Mouse (Mus musculus) heart, adult 18-20 months (tissue): ENCODE results near the gene 4933400A11Rik. TPM values are rescaled to one million over a fixed set of nuclear protein-coding genes. Genes with fewer than 3 reads are reported as not detected.

ENCODE experiments used
- DNase-seq, 2 experiments: peaks; one replicate each; pipeline ENCODE4 v3.0.0; 2021 to 2022; ENCODE audit warnings: mixed read lengths in 1 of 2
- long read RNA-seq, 2 experiments: library from polyadenylated mRNA; stranded (forward); transcript quantifications; one replicate each; pipeline ENCODE4 v2.0.0; 2021
- total RNA-seq, 2 experiments: library from RNA; stranded (reverse); gene quantifications; 2 replicates each; pipeline ENCODE4 v1.2.3; 2021

The 4933400A11Rik gene
- not detected for total RNA-seq
- long read RNA-seq, experiment 1 = 0 reads
- long read RNA-seq, experiment 2 = 0 reads

DNA sequence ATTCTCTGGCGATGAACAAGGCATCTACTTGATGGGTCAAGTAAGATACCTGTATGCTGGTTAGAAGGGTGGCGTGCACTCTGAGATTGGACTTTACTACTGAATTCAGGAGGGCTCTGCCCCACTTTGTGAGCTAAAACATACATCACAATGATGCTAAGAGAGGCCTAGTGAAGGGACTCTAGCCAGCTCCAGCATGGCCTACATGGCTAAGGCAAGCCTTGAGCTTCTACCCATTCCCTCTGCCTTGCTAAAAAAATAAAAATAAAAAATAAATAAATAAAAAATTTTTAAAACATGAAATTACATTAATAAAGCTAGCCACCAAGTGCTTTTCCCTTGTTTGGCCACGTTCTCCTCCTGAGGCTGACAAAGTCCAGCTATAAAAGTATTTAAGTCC is at the start of gene 4933400A11Rik:
Gene 4933400A11Rik, minus strand, starts transcription at position 101 of the 400 bp plus-strand sequence.
- no peak for DNase-seq

GRCm38 (mm10) chrX:169828136-169828535 is 48.7 kb upstream of the 4933400A11Rik start:
- no peak for DNase-seq

GRCm38 (mm10) chrX:169827720-169828119 is 48.3 kb upstream of the 4933400A11Rik start:
- no peak for DNase-seq

DNA sequence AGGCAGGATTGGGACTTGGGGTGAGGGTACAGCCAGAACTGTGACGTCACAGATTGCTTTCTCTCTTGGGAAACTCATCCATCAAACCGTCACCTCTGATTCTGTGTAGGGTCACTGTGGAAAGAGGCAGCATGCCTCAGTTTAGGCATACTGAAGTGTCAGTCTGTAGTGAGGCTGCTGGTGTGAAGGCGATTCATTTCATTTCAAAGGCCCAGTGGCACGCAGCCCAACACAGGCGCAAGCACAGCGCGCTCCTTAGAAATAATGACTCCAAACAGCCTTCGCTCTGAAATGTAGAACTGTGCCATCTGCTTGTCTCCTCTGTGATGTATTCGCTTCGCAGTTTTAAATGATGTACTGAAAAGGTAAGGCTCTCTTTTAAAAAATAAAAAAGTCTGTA is 47.5 kb upstream of the 4933400A11Rik start:
- DNase-seq = no peak

DNA sequence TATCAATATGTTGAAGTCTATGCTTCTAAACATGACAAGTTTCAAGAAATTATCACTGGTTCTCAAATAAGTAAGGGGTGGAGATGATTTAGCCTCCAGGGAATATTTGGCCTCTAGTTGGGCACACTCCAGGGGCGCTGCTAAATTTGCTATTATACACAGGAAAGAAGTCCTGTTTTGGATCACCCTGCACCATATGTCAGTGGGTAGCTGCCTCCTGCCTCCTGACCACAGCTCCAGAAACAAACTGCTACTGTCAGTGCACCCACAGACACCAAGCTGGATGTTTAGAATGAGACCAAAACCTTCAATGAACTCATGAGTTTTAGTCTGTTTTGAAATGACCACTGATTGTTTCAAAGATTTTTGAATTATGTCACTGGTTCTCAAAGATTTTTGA is 34.2 kb upstream of the 4933400A11Rik start:
- no peak for DNase-seq

GRCm38 (mm10) chrX:169811783-169812182 is 32.3 kb upstream of the 4933400A11Rik start:
- DNase-seq = no peak

GRCm38 (mm10) chrX:169811318-169811717 is 31.9 kb upstream of the 4933400A11Rik start:
- DNase-seq = no peak

- peak in 1 of 2 experiments; percentile 14 for DNase-seq
Observed at GRCm38 (mm10) chrX:169807744-169808143, 28.3 kb upstream of the 4933400A11Rik start.

GRCm38 (mm10) chrX:169805791-169806190 is 26.4 kb upstream of the 4933400A11Rik start:
- DNase-seq = no peak

GRCm38 (mm10) chrX:169800238-169800637 is 20.8 kb upstream of the 4933400A11Rik start:
- no peak for DNase-seq

- peak; percentile 53 to 66 for DNase-seq
Observed at GRCm38 (mm10) chrX:169798987-169799680, 19.7 kb upstream of the 4933400A11Rik start.

- DNase-seq = peak in 1 of 2 experiments; percentile 6
Observed at GRCm38 (mm10) chrX:169797148-169797547, 17.7 kb upstream of the 4933400A11Rik start.

DNA sequence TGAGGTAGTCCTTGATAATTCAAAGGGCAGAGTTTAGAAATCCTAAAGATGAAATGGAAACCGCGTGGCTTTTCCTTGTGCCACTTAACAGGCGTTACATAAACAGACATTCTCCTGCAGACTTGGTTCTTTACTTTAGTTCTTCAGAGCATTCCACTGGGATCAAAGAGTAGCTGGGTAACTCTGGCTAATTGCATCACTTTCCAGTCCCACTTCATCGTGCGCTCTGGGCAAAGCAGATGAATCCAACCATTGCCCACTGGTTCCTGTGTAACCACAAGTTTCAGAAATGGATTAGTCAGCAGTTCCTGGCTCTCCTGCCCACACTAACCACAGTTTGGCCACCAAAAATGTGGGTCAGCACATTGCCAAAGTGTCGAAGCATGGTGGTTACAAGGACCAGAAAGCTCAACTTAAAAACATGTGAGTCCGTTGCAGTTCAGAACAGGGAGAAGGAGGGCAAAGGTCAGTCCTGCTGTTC is 15.4 kb upstream of the 4933400A11Rik start:
- peak; percentile 15 to 53 for DNase-seq

DNA sequence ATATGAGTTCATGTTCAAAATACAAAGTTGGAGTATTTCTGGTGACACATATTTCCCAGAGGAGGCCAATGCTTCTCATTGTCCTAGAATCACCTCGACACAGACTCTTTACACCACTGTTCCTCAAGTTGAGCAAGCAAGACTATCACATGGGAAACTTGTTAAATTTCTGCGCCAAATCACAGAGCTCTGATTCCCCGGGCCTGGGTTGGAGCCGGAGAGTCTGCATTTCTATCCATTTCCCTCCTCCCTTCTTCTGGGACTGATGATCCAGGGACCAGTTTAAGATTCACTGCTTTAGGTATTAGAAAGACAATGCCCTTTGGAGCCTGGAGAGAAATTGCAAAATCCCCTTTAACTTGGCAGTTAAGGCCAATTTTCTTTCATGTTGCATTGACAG is 15.0 kb upstream of the 4933400A11Rik start:
- no peak for DNase-seq

DNA sequence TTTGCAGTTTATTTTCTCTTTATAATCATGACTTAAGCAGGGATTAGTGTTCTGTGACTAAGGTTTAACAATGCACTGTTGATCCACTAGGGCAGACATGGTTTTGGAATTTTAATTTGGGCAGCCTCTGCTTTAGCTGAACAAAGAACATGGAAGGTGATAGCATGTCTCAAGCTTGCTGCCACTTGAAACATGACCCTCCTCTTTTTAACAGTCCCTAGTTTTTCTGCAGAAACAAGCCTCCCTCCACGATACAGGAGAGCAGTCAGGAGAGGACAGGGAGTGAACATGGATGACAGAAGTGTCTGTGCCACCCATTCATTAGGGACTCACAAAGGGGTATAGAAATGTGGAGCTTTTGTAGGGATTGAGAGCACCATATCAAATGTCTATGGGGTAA is 13.4 kb upstream of the 4933400A11Rik start:
- no peak for DNase-seq

GRCm38 (mm10) chrX:169789702-169790101 is 10.3 kb upstream of the 4933400A11Rik start:
- DNase-seq = no peak

DNA sequence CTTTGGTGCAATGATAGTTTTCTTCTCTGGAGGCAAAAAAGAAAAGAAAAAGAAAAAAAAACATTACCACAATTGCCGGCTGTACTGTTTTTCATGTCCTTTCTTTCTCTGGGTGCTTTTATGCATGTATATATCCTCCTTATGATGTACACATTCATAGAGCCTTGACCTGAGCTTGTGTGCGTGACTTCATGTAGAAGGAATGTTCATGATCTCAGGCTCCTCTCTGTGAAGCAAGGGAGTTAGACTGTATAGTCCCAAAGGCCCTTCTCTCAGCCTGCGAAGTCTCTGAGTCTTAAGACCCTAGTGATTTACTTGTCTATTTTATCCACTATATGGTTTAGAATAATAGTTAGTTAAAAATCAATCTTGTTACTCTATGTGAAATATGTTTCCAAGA is 21.4 kb downstream of the 4933400A11Rik start:
- DNase-seq = no peak

DNA sequence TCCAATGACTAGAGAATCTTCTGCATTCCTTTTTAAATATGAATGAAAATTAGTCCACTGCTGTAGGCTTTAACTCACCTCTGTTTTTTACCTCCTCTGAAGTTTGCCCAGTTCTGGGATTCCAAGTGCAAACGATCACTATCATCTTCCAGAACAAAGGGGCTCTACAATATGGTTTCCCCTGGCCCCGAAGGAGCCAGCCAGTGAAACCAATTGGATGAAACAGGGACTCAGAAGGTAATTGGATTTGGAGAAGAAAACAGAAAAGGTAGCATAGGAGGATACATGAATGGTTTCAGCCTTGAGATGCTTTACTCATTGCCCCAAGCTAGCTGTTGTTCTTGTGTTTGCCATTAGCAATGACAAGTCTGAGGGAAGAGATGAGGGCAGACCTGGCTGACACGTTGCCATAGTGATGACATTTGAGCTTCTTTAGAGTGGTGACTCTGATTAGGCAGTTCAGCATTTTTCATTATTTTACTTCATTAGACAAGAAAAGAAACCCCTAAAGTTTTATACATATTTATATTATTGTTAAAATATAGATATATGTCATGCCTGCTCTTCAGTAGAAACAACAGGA is 44.0 kb downstream of the 4933400A11Rik start:
- no peak for DNase-seq

Other genes with a start within 250 kb of the 4933400A11Rik start
- gene Mid1, start 94.4 kb downstream of the 4933400A11Rik start, total RNA-seq = 1 to 10 TPM; 3.3 to 5.4 TPM
- gene Gm21887, start 230.0 kb upstream of the 4933400A11Rik start, total RNA-seq = 10 to 100 TPM; 43.1 to 43.4 TPM